ENCODE assay signal across 13 mouse cellular contexts in genomic region chr13:53471411-53471810, GRCm38 (mm10). TPM values are rescaled to one million over a fixed set of nuclear protein-coding genes. Genes with fewer than 3 reads are reported as not detected.
DNase-seq lines count a peak whose midpoint lies in the region; ATAC-seq and TF ChIP-seq lines count a peak whose summit lies in the region.
"Had no signal": no experiment of that assay in that cellular context is flagged by ENCODE, and none has a peak within 500 bp of the region (broad histone marks: within the 10 kb centered on the region; RNA-seq: fewer than 3 reads in every experiment).

No protein-coding gene starts in this region.

- peaks cover 41% of the 10 kb centered on the region for H3K4me1 ChIP-seq in megakaryocyte, embryonic 14.5 days
- peaks cover 11% of the 10 kb centered on the region; the same call in 1 of the 2 replicates for H3K4me1 ChIP-seq in hindbrain, postnatal 0 days (ENCODE audit: insufficient read depth, low read length)
- peaks cover 6% of the 10 kb centered on the region; the same call in 1 of the 2 replicates for H3K4me1 ChIP-seq in stomach, embryonic 14.5 days (ENCODE audit: control insufficient read depth, insufficient read depth, low read length)

- no peak overlapping the region for H3K27ac ChIP-seq in hindbrain, postnatal 0 days
- H3K27ac ChIP-seq in stomach, embryonic 14.5 days (ENCODE audit: low read length), result no peak overlapping the region

- H3K27me3 ChIP-seq in megakaryocyte, embryonic 14.5 days (replicated peaks), result peaks cover 93% of the 10 kb centered on the region
- H3K27me3 ChIP-seq in hindbrain, postnatal 0 days (ENCODE audit: insufficient read depth, low read length), result peaks cover 62% of the 10 kb centered on the region
- H3K27me3 ChIP-seq in stomach, embryonic 14.5 days (ENCODE audit: control insufficient read depth, insufficient read depth, low read length), result peaks cover 63% of the 10 kb centered on the region

- WGBS in hindbrain, postnatal 0 days, result 18% methylated on average over 6 of the region's 6 CpGs
- WGBS in stomach, embryonic 14.5 days, result 7% methylated on average over 6 of the region's 6 CpGs

- peak overlapping the region; percentile 56 for H3K4me3 ChIP-seq in megakaryocyte, embryonic 14.5 days (replicated peaks)
- H3K4me3 ChIP-seq in hindbrain, postnatal 0 days (ENCODE audit: low read length), result peak overlapping the region; percentile 48
- peak overlapping the region; percentile 51 for H3K4me3 ChIP-seq in stomach, embryonic 14.5 days (ENCODE audit: low read depth, low read length)

- H3K4me2 ChIP-seq in hindbrain, postnatal 0 days (ENCODE audit: low read depth, low read length), result peak overlapping the region; percentile 70
- peak overlapping the region; percentile 58; the same call in 1 of the 2 replicates for H3K4me2 ChIP-seq in stomach, embryonic 14.5 days (replicated peaks; ENCODE audit: low read depth, low read length)

- no peak for TF ChIP-seq CTCF in hindbrain, postnatal 0 days (IDR thresholded peaks at IDR 0.05; ENCODE audit: low read depth)

- peak; percentile 64 for DNase-seq in heart, adult 11 months
- no peak for DNase-seq in heart, adult 8-10 months (ENCODE audit: low spot score)
- DNase-seq in hindbrain, postnatal 0 days (ENCODE audit: low spot score), result no peak
- no peak for DNase-seq in thymus, postnatal 14 days
- no peak for DNase-seq in cerebellum, postnatal 14 days
- DNase-seq: kidney, adult 9 months; spleen, adult 18-20 months; thymus, postnatal 36 days had no signal

- H3K36me3 ChIP-seq in megakaryocyte, embryonic 14.5 days (replicated peaks; ENCODE audit: low read length), result no peaks in the 10 kb centered on the region
- no peaks in the 10 kb centered on the region for H3K36me3 ChIP-seq in hindbrain, postnatal 0 days (ENCODE audit: insufficient read depth, low read length)
- no peaks in the 10 kb centered on the region for H3K36me3 ChIP-seq in stomach, embryonic 14.5 days (ENCODE audit: control insufficient read depth, insufficient read depth, low read length)

- H3K9me3 ChIP-seq in megakaryocyte, embryonic 14.5 days, result peaks cover 5% of the 10 kb centered on the region
- no peaks in the 10 kb centered on the region for H3K9me3 ChIP-seq in hindbrain, postnatal 0 days (ENCODE audit: low read length)
- H3K9me3 ChIP-seq in stomach, embryonic 14.5 days (ENCODE audit: control insufficient read depth, low read depth, low read length), result no peaks in the 10 kb centered on the region

- no peak for ATAC-seq in megakaryocyte, adult 5-6 weeks (ENCODE audit: poor library complexity, severe bottlenecking)
- no peak for ATAC-seq in hindbrain, postnatal 0 days
- no peak for ATAC-seq in stomach, embryonic 14.5 days (ENCODE audit: insufficient number of reproducible peaks, insufficient read depth, low FRiP score, low read depth)
- ATAC-seq: lung, postnatal 0 days; Patski had no signal

- H3K9ac ChIP-seq in hindbrain, postnatal 0 days (replicated peaks; ENCODE audit: low read length), result peak overlapping the region; percentile 45; the same call in 1 of the 2 replicates
- H3K9ac ChIP-seq in stomach, embryonic 14.5 days (replicated peaks; ENCODE audit: low read depth, low read length), result no peak overlapping the region

RNA-seq across cellular contexts. Expression of gene Msx2, which starts 1.5 kb away (rescaled TPM):
- total RNA-seq in heart, adult 8-10 months (2022), result under 1 TPM; 0.24 to 0.62 (median 0.45) TPM
- 0.63 and 1.6 TPM in 2 replicates for polyA plus RNA-seq in megakaryocyte, embryonic 14.5 days (2012; ENCODE audit: insufficient read depth, low replicate concordance)
- total RNA-seq in megakaryocyte, adult 5-6 weeks (2015), result not detected in 2 replicates
- 0.18 TPM in 1 of 2 replicates, not detected in the other for total RNA-seq in megakaryocyte, adult 5-6 weeks (2017)
- total RNA-seq in hindbrain, postnatal 0 days (2014; rRNA removed), result 3.1 and 4.4 TPM in 2 replicates
- polyA plus RNA-seq in hindbrain, postnatal 0 days (2015; fragmentation: Nextera tagmentation; extraction: Ambion mirVana), result 5.1 and 5.3 TPM in 2 replicates
- 1.9 and 2.4 TPM in 2 replicates for polyA plus RNA-seq in stomach, embryonic 14.5 days (2014; fragmentation: Nextera tagmentation; extraction: Ambion mirVana)
- polyA plus RNA-seq: Patski had no signal
